Mouse (Mus musculus): ENCODE data around the gene 1700020N15Rik.
"Not testable (repeated sequence)": the region's sequence is repeated elsewhere in the genome, so short reads cannot be mapped to it uniquely, and the experiment has no call there.

1700020N15Rik gene

DNA sequence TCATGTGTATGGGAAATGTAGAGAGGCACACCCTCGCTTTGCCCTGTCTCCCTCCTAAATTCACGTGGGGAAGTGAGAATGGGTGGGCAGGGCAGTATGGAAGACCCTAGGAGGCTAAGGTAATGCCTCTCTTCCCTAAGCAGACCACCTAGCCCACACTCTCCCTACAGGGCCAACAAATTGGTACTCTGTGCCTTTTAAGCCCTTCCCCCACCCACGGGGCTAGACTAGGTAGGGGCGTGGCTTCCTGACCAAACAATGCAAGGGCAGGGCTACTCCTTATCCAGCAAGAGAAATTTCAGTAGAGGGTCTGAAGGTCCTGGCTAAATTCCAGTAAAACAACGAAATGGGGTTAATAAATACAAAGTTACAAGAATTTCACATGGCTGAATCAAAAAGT lies at the start of gene 1700020N15Rik:
Gene 1700020N15Rik (plus strand): TSS at position 301 of the 400 bp plus-strand sequence.
- DNase-seq (ENCODE audit: low spot score) = not testable (repeated sequence)

DNA sequence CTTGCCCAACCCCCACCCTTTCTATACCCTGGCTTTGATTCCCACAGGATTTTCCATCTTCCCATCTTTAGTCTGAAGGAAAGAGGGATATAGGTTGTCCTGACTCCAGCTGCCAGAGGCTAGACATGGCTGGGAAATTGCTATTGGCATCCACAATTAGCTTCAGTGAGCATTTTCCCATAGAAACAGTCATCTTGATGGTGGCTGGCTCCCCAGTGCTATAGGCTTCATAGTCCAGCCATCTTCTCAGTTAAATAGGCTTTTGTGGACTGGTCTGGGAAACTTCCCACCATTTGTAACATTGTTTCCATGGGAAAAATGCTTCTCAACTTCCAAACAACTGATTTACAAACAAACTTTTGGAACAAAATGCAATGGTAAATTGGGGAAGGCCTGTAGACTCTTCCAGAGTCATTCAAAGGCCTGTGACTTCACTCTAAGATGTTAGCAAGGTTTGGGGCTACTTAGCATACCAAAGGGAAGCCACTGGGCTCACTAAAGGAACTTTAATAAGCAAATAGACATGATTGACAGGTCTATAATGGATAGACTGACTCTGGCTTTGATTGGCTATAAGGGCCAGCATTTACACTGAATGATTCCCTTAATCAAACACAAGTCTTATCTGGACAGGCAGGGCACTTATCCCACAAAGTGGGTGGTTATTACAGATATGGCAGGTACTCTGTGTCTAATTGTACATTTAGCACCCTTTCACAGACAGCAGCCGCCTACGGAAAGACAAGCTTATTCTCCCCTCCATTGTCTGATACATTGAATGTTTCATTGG lies 31.9 kb downstream of the 1700020N15Rik start:
- no peak for DNase-seq (ENCODE audit: low spot score)

Measured in ovary, adult 18-20 months (tissue).